Mouse (Mus musculus): ENCODE results near the gene Klf15.

Gene Klf15

GRCm38 (mm10) chr6:90462181-90462706 lies at the start of gene Klf15:
TSS of gene Klf15 (plus strand) at chr6:90462576.
- DNase-seq (ENCODE audit: low spot score in 2 of 2) = peak; percentile 77 to 90

- peak; percentile 75 to 80 for DNase-seq (ENCODE audit: low spot score in 2 of 2)
Observed at GRCm38 (mm10) chr6:90422565-90422964, 39.8 kb upstream of the Klf15 start.

GRCm38 (mm10) chr6:90425361-90425760 lies 37.0 kb upstream of the Klf15 start:
- no peak for DNase-seq (ENCODE audit: low spot score in 2 of 2)

- DNase-seq (ENCODE audit: low spot score in 2 of 2) = no peak
Observed at GRCm38 (mm10) chr6:90426003-90426402, 36.4 kb upstream of the Klf15 start.

GRCm38 (mm10) chr6:90428380-90428974 lies 33.9 kb upstream of the Klf15 start, which contains the start of gene Cfap100:
TSS of gene Cfap100 (minus strand) at chr6:90428797.
- DNase-seq (ENCODE audit: low spot score in 2 of 2) = peak; percentile 70

GRCm38 (mm10) chr6:90429911-90430310 lies 32.5 kb upstream of the Klf15 start:
- peak; percentile 58 to 78 for DNase-seq (ENCODE audit: low spot score in 2 of 2)

- peak; percentile 48 to 74 for DNase-seq (ENCODE audit: low spot score in 2 of 2)
Observed at GRCm38 (mm10) chr6:90431487-90431886, 30.9 kb upstream of the Klf15 start.

- no peak for DNase-seq (ENCODE audit: low spot score in 2 of 2)
Observed at GRCm38 (mm10) chr6:90434687-90435086, 27.7 kb upstream of the Klf15 start.

- DNase-seq (ENCODE audit: low spot score in 2 of 2) = peak; percentile 83 to 87
Observed at GRCm38 (mm10) chr6:90435195-90435618, 27.2 kb upstream of the Klf15 start.

GRCm38 (mm10) chr6:90436192-90436907 lies 26.0 kb upstream of the Klf15 start:
- DNase-seq (ENCODE audit: low spot score in 2 of 2) = no peak

- no peak for DNase-seq (ENCODE audit: low spot score in 2 of 2)
Observed at GRCm38 (mm10) chr6:90437041-90437440, 25.3 kb upstream of the Klf15 start.

- no peak for DNase-seq (ENCODE audit: low spot score in 2 of 2)
Observed at GRCm38 (mm10) chr6:90446883-90447282, 15.5 kb upstream of the Klf15 start.

GRCm38 (mm10) chr6:90450179-90450578 lies 12.2 kb upstream of the Klf15 start:
- DNase-seq (ENCODE audit: low spot score in 2 of 2) = peak; percentile 73 to 82

GRCm38 (mm10) chr6:90450697-90451096 lies 11.7 kb upstream of the Klf15 start:
- no peak for DNase-seq (ENCODE audit: low spot score in 2 of 2)

GRCm38 (mm10) chr6:90451512-90451911 lies 10.9 kb upstream of the Klf15 start:
- DNase-seq (ENCODE audit: low spot score in 2 of 2) = no peak

- no peak for DNase-seq (ENCODE audit: low spot score in 2 of 2)
Observed at GRCm38 (mm10) chr6:90452603-90453002, 9.8 kb upstream of the Klf15 start.

GRCm38 (mm10) chr6:90453751-90454150 lies 8.6 kb upstream of the Klf15 start:
- no peak for DNase-seq (ENCODE audit: low spot score in 2 of 2)

GRCm38 (mm10) chr6:90457421-90457820 lies 5.0 kb upstream of the Klf15 start:
- no peak for DNase-seq (ENCODE audit: low spot score in 2 of 2)

- no peak for DNase-seq (ENCODE audit: low spot score in 2 of 2)
Observed at GRCm38 (mm10) chr6:90461181-90461580, 1.2 kb upstream of the Klf15 start.

GRCm38 (mm10) chr6:90461771-90462170 lies 605 bp upstream of the Klf15 start:
- no peak for DNase-seq (ENCODE audit: low spot score in 2 of 2)

- DNase-seq (ENCODE audit: low spot score in 2 of 2) = peak in 1 of 2 experiments; percentile 47
Observed at GRCm38 (mm10) chr6:90462841-90463227, 458 bp downstream of the Klf15 start.

- DNase-seq (ENCODE audit: low spot score in 2 of 2) = peak; percentile 84 to 89
Observed at GRCm38 (mm10) chr6:90463228-90463862, 969 bp downstream of the Klf15 start.
